ENCODE assay signal across 11 mouse cellular contexts in genomic region chr10:42601556-42601955, GRCm38 (mm10). TPM values are rescaled to one million over a fixed set of nuclear protein-coding genes. Genes with fewer than 3 reads are reported as not detected.
DNase-seq lines count a peak whose midpoint lies in the region; ATAC-seq and TF ChIP-seq lines count a peak whose summit lies in the region.
"Had no signal": no experiment of that assay in that cellular context is flagged by ENCODE, and none has a peak within 500 bp of the region (broad histone marks: within the 10 kb centered on the region; RNA-seq: fewer than 3 reads in every experiment).

No protein-coding gene starts in this region.

- H3K27ac ChIP-seq in hindbrain, embryonic 11.5 days (ENCODE audit: low read depth, low read length) = no peak overlapping the region
- no peak overlapping the region for H3K27ac ChIP-seq in hindbrain, embryonic 10.5 days
- no peak overlapping the region for H3K27ac ChIP-seq in embryonic fibroblast, embryonic 13.5 days (ENCODE audit: insufficient read depth, low read length)

- H3K9ac ChIP-seq in hindbrain, embryonic 11.5 days (ENCODE audit: low read depth, low read length) = no peak overlapping the region

- H3K9me3 ChIP-seq in hindbrain, embryonic 11.5 days (ENCODE audit: control insufficient read depth, low read length) = no peaks in the 10 kb centered on the region; the same call in 1 of the 2 replicates
- peaks cover 12% of the 10 kb centered on the region for H3K9me3 ChIP-seq in hindbrain, embryonic 10.5 days

- H3K27me3 ChIP-seq in hindbrain, embryonic 11.5 days (ENCODE audit: control insufficient read depth, insufficient read depth, low read length) = peaks cover 15% of the 10 kb centered on the region
- peaks cover 60% of the 10 kb centered on the region for H3K27me3 ChIP-seq in hindbrain, embryonic 10.5 days (ENCODE audit: insufficient read depth, poor library complexity, severe bottlenecking)

- no peak for ATAC-seq in hindbrain, embryonic 11.5 days (ENCODE audit: low FRiP score)

- TF ChIP-seq POLR2A in embryonic fibroblast, embryonic 13.5 days (IDR thresholded peaks at IDR 0.05; ENCODE audit: low read depth, low read length) = no peak

- WGBS in hindbrain, embryonic 11.5 days = 17% methylated on average over 10 of the region's 10 CpGs
- 21% methylated on average over 10 of the region's 10 CpGs for WGBS in hindbrain, embryonic 10.5 days

- H3K4me3 ChIP-seq in hindbrain, embryonic 11.5 days (ENCODE audit: low read depth, low read length) = no peak overlapping the region
- no peak overlapping the region for H3K4me3 ChIP-seq in hindbrain, embryonic 10.5 days
- H3K4me3 ChIP-seq in embryonic fibroblast, embryonic 13.5 days (ENCODE audit: insufficient read depth, low read length) = no peak overlapping the region

- H3K36me3 ChIP-seq in hindbrain, embryonic 11.5 days (ENCODE audit: control insufficient read depth, insufficient read depth, low read length) = no peaks in the 10 kb centered on the region
- no peaks in the 10 kb centered on the region for H3K36me3 ChIP-seq in hindbrain, embryonic 10.5 days

- H3K4me1 ChIP-seq in hindbrain, embryonic 11.5 days (replicated peaks; ENCODE audit: control insufficient read depth, insufficient read depth, low read length) = no peaks in the 10 kb centered on the region
- no peaks in the 10 kb centered on the region for H3K4me1 ChIP-seq in hindbrain, embryonic 10.5 days (replicated peaks)
- H3K4me1 ChIP-seq in embryonic fibroblast, embryonic 13.5 days (ENCODE audit: control insufficient read depth, insufficient read depth, low read length) = no peaks in the 10 kb centered on the region

- TF ChIP-seq CTCF in embryonic fibroblast, embryonic 13.5 days (IDR thresholded peaks at IDR 0.05; ENCODE audit: borderline replicate concordance, insufficient read depth, low read length) = peak; percentile 47; the same call in 1 of the 2 replicates

- peak; percentile 48 for DNase-seq in hindbrain, embryonic 11.5 days (ENCODE audit: low spot score)
- DNase-seq in hindbrain, embryonic 10.5 days (ENCODE audit: low spot score) = no peak
- DNase-seq in spleen, postnatal 4 days (ENCODE audit: low spot score in 2 of 2) = peak; percentile 45 to 75
- no peak for DNase-seq in spleen, adult 18-20 months
- no peak for DNase-seq in urinary bladder, postnatal 14 days (ENCODE audit: low spot score)
- no peak for DNase-seq in frontal cortex, postnatal 36 days (ENCODE audit: low spot score in 2 of 2)
- no peak for DNase-seq in layer of hippocampus, adult 8-10 months (ENCODE audit: low spot score in 2 of 2)
- DNase-seq: kidney, adult 8-10 months had no signal

- H3K4me2 ChIP-seq in hindbrain, embryonic 11.5 days (replicated peaks; ENCODE audit: low read depth, low read length) = no peak overlapping the region

RNA-seq across cellular contexts. Expression of gene Ostm1, which starts 17.9 kb away (rescaled TPM):
- polyA plus RNA-seq in hindbrain, embryonic 11.5 days (2014; fragmentation: Nextera tagmentation; extraction: Ambion mirVana) = 20.2 and 23.1 TPM in 2 replicates
- 15.3 and 16.1 TPM in 2 replicates for polyA plus RNA-seq in hindbrain, embryonic 10.5 days (2016; fragmentation: Nextera tagmentation; extraction: Ambion mirVana)
- polyA plus RNA-seq in embryonic fibroblast, embryonic 13.5 days (2011; ENCODE audit: insufficient read length, low read depth, missing spikeins) = 22.5 and 25.1 TPM in 2 replicates
- total RNA-seq in layer of hippocampus, adult 8-10 months (2022) = 10 to 100 TPM; 53.4 to 60.1 (median 55.3) TPM

RNA-seq across cellular contexts. Expression of gene Nr2e1, which starts 18.1 kb away (rescaled TPM):
- 0.11 and 0.71 TPM in 2 replicates for polyA plus RNA-seq in hindbrain, embryonic 11.5 days (2014; fragmentation: Nextera tagmentation; extraction: Ambion mirVana)
- 1.2 and 3.0 TPM in 2 replicates for polyA plus RNA-seq in hindbrain, embryonic 10.5 days (2016; fragmentation: Nextera tagmentation; extraction: Ambion mirVana)
- not detected in 2 replicates for polyA plus RNA-seq in embryonic fibroblast, embryonic 13.5 days (2011; ENCODE audit: insufficient read length, low read depth, missing spikeins)
- 10 to 100 TPM; 14.7 to 17.3 (median 16.0) TPM for total RNA-seq in layer of hippocampus, adult 8-10 months (2022)
- total RNA-seq: common myeloid progenitor, adult 5-6 weeks had no signal
- polyA plus RNA-seq: gonadal fat pad, adult 2 months had no signal

Comparison
In these comparisons a context has a peak if more than half of its experiments do, and no peak if none do; other contexts are left out.
1. DNase-seq: peak in hindbrain, embryonic 11.5 days (single experiment) and spleen, postnatal 4 days (2 of 2); none in hindbrain, embryonic 10.5 days (single experiment), spleen, adult 18-20 months (0 of 2), urinary bladder, postnatal 14 days (single experiment), frontal cortex, postnatal 36 days (0 of 2) and layer of hippocampus, adult 8-10 months (0 of 2).